Mouse (Mus musculus) small intestine, adult 2 months (tissue): Measurements from ENCODE around the gene Fndc3b. TPM values are rescaled to one million over a fixed set of nuclear protein-coding genes. Genes with fewer than 3 reads are reported as not detected.

Source experiments
- H3K27ac ChIP-seq: fragments of 200-500 bp; 2 replicates; pipeline ENCODE4 v1.5.1; 2012; ENCODE audit warnings: low read depth, low read length, control low read depth, inconsistent platforms; ENCODE audit not compliant: insufficient read depth
- H3K27me3 ChIP-seq: fragments of 200-500 bp; 2 replicates; pipeline ENCODE4 v1.6.1; 2012; ENCODE audit warnings: mild to moderate bottlenecking, moderate library complexity, low read length, inconsistent platforms; ENCODE audit not compliant: control insufficient read depth, insufficient read depth
- H3K36me3 ChIP-seq: fragments of 200-500 bp; 2 replicates; pipeline ENCODE4 v1.6.1; 2012; ENCODE audit warnings: mild to moderate bottlenecking, low read length, control low read depth, inconsistent platforms; ENCODE audit not compliant: control insufficient read depth, insufficient read depth
- H3K4me1 ChIP-seq: fragments of 200-500 bp; 2 replicates; pipeline ENCODE4 v1.6.1; 2012; ENCODE audit warnings: low read length, inconsistent platforms, mixed read lengths; ENCODE audit not compliant: control insufficient read depth, insufficient read depth, insufficient read length
- H3K4me3 ChIP-seq: fragments of 200-500 bp; 2 replicates; pipeline ENCODE4 v1.5.1; 2012; ENCODE audit warnings: low read depth, mild to moderate bottlenecking, control low read depth, inconsistent platforms, low read length, moderate library complexity
- CTCF ChIP-seq: fragments of 200-500 bp; IDR thresholded peaks from 2 replicates; pipeline ENCODE4 v1.5.1; 2012; ENCODE audit warnings: low read depth, mild to moderate bottlenecking, control low read depth, inconsistent platforms, low read length, moderate library complexity, mixed read lengths; ENCODE audit not compliant: insufficient replicate concordance, insufficient read length; ENCODE audit errors: extremely low read depth
- POLR2A ChIP-seq: fragments of 200-500 bp; IDR thresholded peaks from 2 replicates; pipeline ENCODE4 v1.6.1; 2012; ENCODE audit warnings: low read depth, mild to moderate bottlenecking, control low read depth, inconsistent platforms, low read length, moderate library complexity
- WGBS: fragments of 180-500 bp; shearing (Covaris S2); methylation state at CpG from one replicate; pipeline ENCODE4 v1.1.7; 2018; 5-methylcytosine and 5-hydroxymethylcytosine counted together
- polyA plus RNA-seq: library from polyadenylated mRNA; depleted of rRNA; stranded (reverse); fragments of >200 nt; gene quantifications from 2 replicates; pipeline ENCODE4 v1.2.3, GENCODE M21; 2012

The Fndc3b gene
- polyA plus RNA-seq, 1 experiment = 6.2 TPM

- TF ChIP-seq CTCF = no peak
- TF ChIP-seq POLR2A = no peak
- H3K4me1 ChIP-seq = peaks cover 13% of the 10 kb centered on the region; the same call in 1 of the 2 replicates
- H3K4me3 ChIP-seq = no peak overlapping the region
- H3K27me3 ChIP-seq = no peaks in the 10 kb centered on the region
- 79% methylated on average over 12 of the region's 12 CpGs for WGBS
- no peaks in the 10 kb centered on the region for H3K36me3 ChIP-seq
- H3K27ac ChIP-seq = no peak overlapping the region
Observed at GRCm38 (mm10) chr3:27670416-27670815, 40.7 kb downstream of the Fndc3b start.

DNA sequence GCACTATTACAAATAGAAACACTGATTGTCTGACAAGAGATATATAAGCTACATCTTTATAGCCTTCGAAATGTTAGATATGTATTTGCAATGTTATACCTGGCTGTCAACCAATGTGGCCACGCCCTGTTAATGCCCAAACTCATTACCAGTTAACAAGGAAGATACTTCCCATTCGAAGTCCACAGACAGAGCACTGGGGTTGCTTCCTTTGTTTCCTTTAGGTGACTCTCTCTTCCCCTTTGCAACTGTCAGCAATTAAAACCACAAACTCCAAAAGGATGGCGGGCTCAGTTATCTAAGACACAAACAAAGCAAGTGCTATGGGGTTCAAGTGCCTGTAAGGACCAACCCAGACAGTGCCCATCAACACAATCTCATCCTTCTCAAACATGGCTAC, 43.8 kb downstream of the Fndc3b start:
- Histone ChIP-seq H3K4me1 (peaks cover 26% of the 10 kb centered on the region; the same call in 1 of the 2 replicates), H3K36me3 (no peaks in the 10 kb centered on the region), H3K27ac (no peak overlapping the region), H3K27me3 (no peaks in the 10 kb centered on the region), H3K4me3 (no peak overlapping the region)
- TF ChIP-seq POLR2A (no peak), CTCF (no peak)
- 23% methylated on average over 4 of the region's 4 CpGs for WGBS

GRCm38 (mm10) chr3:27665338-27665737, 45.8 kb downstream of the Fndc3b start:
- Histone ChIP-seq H3K36me3 (no peaks in the 10 kb centered on the region), H3K27ac (no peak overlapping the region), H3K4me3 (no peak overlapping the region), H3K27me3 (no peaks in the 10 kb centered on the region), H3K4me1 (peaks cover 26% of the 10 kb centered on the region; the same call in 1 of the 2 replicates)
- TF ChIP-seq CTCF = no peak
- no peak for TF ChIP-seq POLR2A
- 10% methylated on average over 1 of the region's 1 CpGs for WGBS

DNA sequence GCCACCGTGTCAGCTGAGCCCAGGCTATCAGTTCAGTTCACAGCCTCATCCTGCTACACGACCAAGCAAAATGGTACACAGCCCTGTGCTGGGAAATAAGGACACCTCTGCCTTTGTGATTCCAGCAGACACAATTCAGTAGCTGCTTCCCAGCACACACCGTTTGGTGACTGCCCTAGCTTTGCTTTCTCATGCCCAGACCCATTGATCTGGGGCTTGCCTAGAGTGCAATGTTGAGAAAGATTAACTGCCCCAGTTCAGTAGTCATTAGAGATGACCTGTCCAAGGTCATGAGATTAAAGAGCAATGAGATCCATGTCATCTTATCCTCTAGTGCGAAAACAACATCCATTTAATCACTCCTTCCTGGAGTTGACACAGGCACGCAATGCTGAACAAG, 47.9 kb downstream of the Fndc3b start:
- TF ChIP-seq CTCF (no peak), POLR2A (no peak)
- Histone ChIP-seq H3K4me3 (no peak overlapping the region), H3K27me3 (no peaks in the 10 kb centered on the region), H3K27ac (no peak overlapping the region), H3K36me3 (no peaks in the 10 kb centered on the region), H3K4me1 (peaks cover 26% of the 10 kb centered on the region; the same call in 1 of the 2 replicates)
- WGBS = 59% methylated on average over 5 of the region's 5 CpGs

GRCm38 (mm10) chr3:27658198-27658763, 52.8 kb downstream of the Fndc3b start:
- no peaks in the 10 kb centered on the region for H3K27me3 ChIP-seq
- no peak overlapping the region for H3K4me3 ChIP-seq
- H3K4me1 ChIP-seq = peaks cover 10% of the 10 kb centered on the region; the same call in 1 of the 2 replicates
- no peak overlapping the region for H3K27ac ChIP-seq
- TF ChIP-seq CTCF (no peak), POLR2A (no peak)
- 80% methylated on average over 4 of the region's 4 CpGs for WGBS
- no peaks in the 10 kb centered on the region for H3K36me3 ChIP-seq

- no peaks in the 10 kb centered on the region for H3K36me3 ChIP-seq
- WGBS = 32% methylated on average over 7 of the region's 7 CpGs
- H3K4me3 ChIP-seq = no peak overlapping the region
- no peak overlapping the region for H3K27ac ChIP-seq
- no peak for TF ChIP-seq CTCF
- H3K27me3 ChIP-seq = no peaks in the 10 kb centered on the region
- H3K4me1 ChIP-seq = peaks cover 8% of the 10 kb centered on the region
Observed at GRCm38 (mm10) chr3:27656764-27657390, 54.2 kb downstream of the Fndc3b start.

GRCm38 (mm10) chr3:27655673-27656072, 55.4 kb downstream of the Fndc3b start:
- WGBS = 78% methylated on average over 4 of the region's 4 CpGs
- Histone ChIP-seq H3K4me3 (no peak overlapping the region), H3K4me1 (peaks cover 8% of the 10 kb centered on the region), H3K27me3 (no peaks in the 10 kb centered on the region), H3K36me3 (no peaks in the 10 kb centered on the region), H3K27ac (no peak overlapping the region)
- TF ChIP-seq POLR2A = no peak
- no peak for TF ChIP-seq CTCF
